Mouse (Mus musculus) cerebellum, adult 9-11 months (tissue): ENCODE measurements around the gene Dgkh.
"Not testable (repeated sequence)": the region's sequence is repeated elsewhere in the genome, so short reads cannot be mapped to it uniquely, and the experiment has no call there.

ENCODE experiments used
- DNase-seq: peaks from one replicate; pipeline ENCODE4 v3.0.0; 2022

The Dgkh gene

GRCm38 (mm10) chr14:78612111-78612788 is 120.3 kb downstream of the Dgkh start:
- no peak for DNase-seq

- DNase-seq, result no peak
Measured at GRCm38 (mm10) chr14:78594916-78595315, 137.7 kb downstream of the Dgkh start.

- no peak for DNase-seq
Measured at GRCm38 (mm10) chr14:78592965-78593364, 139.6 kb downstream of the Dgkh start.

- DNase-seq, result peak; percentile 16
Measured at GRCm38 (mm10) chr14:78590335-78590734, 142.2 kb downstream of the Dgkh start.

- DNase-seq, result no peak
Measured at GRCm38 (mm10) chr14:78584222-78584621, 148.4 kb downstream of the Dgkh start.

GRCm38 (mm10) chr14:78583168-78583567 is 149.4 kb downstream of the Dgkh start:
- DNase-seq, result no peak

- DNase-seq, result no peak
Measured at GRCm38 (mm10) chr14:78575899-78576298, 156.7 kb downstream of the Dgkh start.

- DNase-seq, result no peak
Measured at GRCm38 (mm10) chr14:78568410-78568809, 164.2 kb downstream of the Dgkh start.

- DNase-seq, result no peak
Measured at GRCm38 (mm10) chr14:78566431-78566830, 166.1 kb downstream of the Dgkh start.

- no peak for DNase-seq
Measured at GRCm38 (mm10) chr14:78564292-78564691, 168.3 kb downstream of the Dgkh start.

- no peak for DNase-seq
Measured at GRCm38 (mm10) chr14:78563211-78563610, 169.4 kb downstream of the Dgkh start.

- DNase-seq, result no peak
Measured at GRCm38 (mm10) chr14:78562121-78562520, 170.5 kb downstream of the Dgkh start.

- no peak for DNase-seq
Measured at GRCm38 (mm10) chr14:78559042-78559441, 173.5 kb downstream of the Dgkh start.

GRCm38 (mm10) chr14:78554830-78555229 is 177.7 kb downstream of the Dgkh start:
- not testable (repeated sequence) for DNase-seq

- no peak for DNase-seq
Measured at GRCm38 (mm10) chr14:78553661-78554060, 178.9 kb downstream of the Dgkh start.

- no peak for DNase-seq
Measured at GRCm38 (mm10) chr14:78548807-78549206, 183.8 kb downstream of the Dgkh start.

- DNase-seq, result peak; percentile 26
Measured at GRCm38 (mm10) chr14:78541319-78541718, 191.3 kb downstream of the Dgkh start.

GRCm38 (mm10) chr14:78539821-78540220 is 192.8 kb downstream of the Dgkh start:
- no peak for DNase-seq

- peak; percentile 63 for DNase-seq
Measured at GRCm38 (mm10) chr14:78538572-78539320, 193.8 kb downstream of the Dgkh start.

GRCm38 (mm10) chr14:78537551-78537950 is 195.0 kb downstream of the Dgkh start:
- peak; percentile 55 for DNase-seq

- DNase-seq, result peak; percentile 98
Measured at GRCm38 (mm10) chr14:78536281-78537165, 196.1 kb downstream of the Dgkh start, which contains the start of gene Akap11. Gene Akap11 (minus strand): TSS chr14:78536808.

- no peak for DNase-seq
Measured at GRCm38 (mm10) chr14:78535366-78535765, 197.2 kb downstream of the Dgkh start.

- DNase-seq, result no peak
Measured at GRCm38 (mm10) chr14:78534651-78535050, 197.9 kb downstream of the Dgkh start.
